Mouse (Mus musculus) lung, embryonic 14.5 days (tissue): Measurements from ENCODE around the gene Ipp. TPM values are rescaled to one million over a fixed set of nuclear protein-coding genes. Genes with fewer than 3 reads are reported as not detected.
A peak's percentile ranks its signal among the peaks of the same experiment; 100 is the strongest.

Experiments
- ATAC-seq: fragments of 200-750 bp; cut with Nextera tagmentation; 2 replicates; pipeline ENCODE4 v1.8.0; 2017; ENCODE audit warnings: mild to moderate bottlenecking, moderate TSS enrichment, moderate library complexity; ENCODE audit not compliant: insufficient read depth
- DNase-seq: peaks from one replicate; pipeline ENCODE4 v3.0.0-alpha.2; 2015
- H3K27ac ChIP-seq: fragments of 300-500 bp; sonication (generic); 2 replicates; pipeline ENCODE4 v1.5.1; 2014; ENCODE audit warnings: low read depth, mild to moderate bottlenecking, moderate library complexity
- H3K27me3 ChIP-seq: fragments of 300-500 bp; sonication (generic); 2 replicates; pipeline ENCODE4 v1.6.1; 2014; ENCODE audit warnings: low read length, control low read depth; ENCODE audit not compliant: insufficient read depth
- H3K36me3 ChIP-seq: fragments of 300-500 bp; sonication (generic); 2 replicates; pipeline ENCODE4 v1.6.1; 2014; ENCODE audit warnings: control low read depth; ENCODE audit not compliant: insufficient read depth
- H3K4me1 ChIP-seq: fragments of 300-500 bp; sonication (generic); 2 replicates; pipeline ENCODE4 v1.6.1; 2014; ENCODE audit warnings: antibody characterized with exemption, control low read depth; ENCODE audit not compliant: insufficient read depth
- H3K4me2 ChIP-seq: fragments of 300-500 bp; sonication (generic); 2 replicates; pipeline ENCODE4 v1.6.1; 2014; ENCODE audit warnings: mild to moderate bottlenecking
- H3K4me3 ChIP-seq: fragments of 300-500 bp; sonication (generic); 2 replicates; pipeline ENCODE4 v1.5.1; 2014; ENCODE audit warnings: low read depth, low read length
- H3K9ac ChIP-seq: fragments of 300-500 bp; sonication (generic); 2 replicates; pipeline ENCODE4 v1.6.1; 2014
- H3K9me3 ChIP-seq: fragments of 300-500 bp; sonication (generic); 2 replicates; pipeline ENCODE4 v1.6.1; 2016; ENCODE audit warnings: low read depth, low read length, control low read depth
- CTCF ChIP-seq: IDR thresholded peaks from 2 replicates; pipeline ENCODE4 v1.5.1; 2016; ENCODE audit warnings: antibody characterized with exemption, low read depth
- WGBS: fragments of 180-500 bp; shearing (Covaris S2); extraction: QIAGEN DNeasy Blood & Tissue Kit; methylation state at CpG from one replicate; pipeline ENCODE4 v1.1.7; 2014; 5-methylcytosine and 5-hydroxymethylcytosine counted together
- polyA plus RNA-seq: library from polyadenylated mRNA; unstranded; fragments of >200 nt; fragmentation: Nextera tagmentation; extraction: Ambion mirVana; gene quantifications from 2 replicates; pipeline ENCODE4 v1.2.1, GENCODE M21; 2014

Gene Ipp
- polyA plus RNA-seq, 1 experiment from 2014 or later: 3.4 TPM

DNA sequence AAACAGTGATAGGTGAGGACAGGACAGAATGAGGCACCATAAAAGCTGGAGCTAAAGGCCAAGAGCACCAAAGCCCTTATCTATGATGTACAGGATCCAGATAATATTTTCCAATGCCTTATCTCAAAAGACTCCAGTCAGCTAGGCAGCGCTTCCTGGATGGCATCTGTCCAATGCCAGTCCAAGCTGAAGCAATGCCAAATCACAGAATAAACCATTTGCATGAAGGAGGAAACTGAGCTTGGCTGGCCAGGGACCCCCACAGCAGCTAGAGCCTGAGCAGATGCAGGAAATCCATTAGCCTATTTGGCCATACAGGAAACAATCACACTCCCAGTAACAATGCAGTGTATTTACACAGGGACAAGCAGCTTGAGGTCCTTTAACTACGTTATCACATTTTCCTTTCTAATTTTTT is 16.2 kb upstream of the Ipp start:
- no peak overlapping the region for H3K4me2 ChIP-seq

GRCm38 (mm10) chr4:116491886-116492285 is 15.5 kb upstream of the Ipp start:
- Histone ChIP-seq H3K36me3 (no peaks in the 10 kb centered on the region), H3K4me3 (no peak overlapping the region), H3K27me3 (no peaks in the 10 kb centered on the region), H3K9me3 (no peaks in the 10 kb centered on the region; the same call in 1 of the 2 replicates), H3K27ac (peak overlapping the region; percentile 86), H3K9ac (no peak overlapping the region), H3K4me2 (peak overlapping the region; percentile 31; the same call in 1 of the 2 replicates), H3K4me1 (peaks cover 17% of the 10 kb centered on the region)
- TF ChIP-seq CTCF: no peak
- WGBS: 33% methylated on average over 2 of the region's 2 CpGs
- ATAC-seq: peak; percentile 69
- peak; percentile 94 for DNase-seq

More for the DNA sequence above, 16.2 kb upstream of the Ipp start:
- Histone ChIP-seq H3K9me3 (no peaks in the 10 kb centered on the region; the same call in 1 of the 2 replicates), H3K9ac (no peak overlapping the region), H3K4me1 (peaks cover 17% of the 10 kb centered on the region), H3K36me3 (no peaks in the 10 kb centered on the region), H3K27me3 (no peaks in the 10 kb centered on the region), H3K27ac (peak overlapping the region; percentile 86), H3K4me3 (no peak overlapping the region)
- no peak for TF ChIP-seq CTCF
- DNase-seq: peak; percentile 81
- 30% methylated on average over 2 of the region's 2 CpGs for WGBS
- ATAC-seq: peak; percentile 85

- DNase-seq (peak; percentile 76), ATAC-seq (peak; percentile 35)
- Histone ChIP-seq H3K4me3 (no peak overlapping the region), H3K4me1 (peaks cover 17% of the 10 kb centered on the region), H3K9ac (no peak overlapping the region), H3K4me2 (peak overlapping the region; percentile 31; the same call in 1 of the 2 replicates), H3K27ac (peak overlapping the region; percentile 86), H3K9me3 (no peaks in the 10 kb centered on the region; the same call in 1 of the 2 replicates), H3K36me3 (no peaks in the 10 kb centered on the region), H3K27me3 (no peaks in the 10 kb centered on the region)
- TF ChIP-seq CTCF: no peak
- WGBS: 31% methylated on average over 4 of the region's 4 CpGs
These were observed 14.9 kb upstream of the Ipp start for GRCm38 (mm10) chr4:116492460-116492859.

DNA sequence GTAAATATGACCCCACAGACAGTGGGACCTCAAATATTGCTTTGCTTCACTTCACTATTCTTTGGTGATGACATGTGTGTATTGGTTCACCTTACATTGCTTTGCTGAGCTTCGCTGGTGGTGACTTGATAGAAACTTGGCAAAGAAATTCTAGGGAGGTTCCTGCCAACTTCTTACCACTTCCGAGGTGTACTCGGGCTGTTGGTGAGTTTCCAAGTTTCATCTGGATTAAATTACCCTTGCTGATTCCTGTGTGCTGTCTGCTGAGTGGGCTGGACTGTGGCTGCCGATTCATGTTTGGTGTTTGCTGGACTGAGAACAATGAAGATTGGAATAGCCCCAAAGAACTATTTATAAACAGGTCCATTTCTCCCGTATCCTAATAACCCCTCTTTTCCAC is 13.7 kb upstream of the Ipp start:
- no peak for TF ChIP-seq CTCF
- Histone ChIP-seq H3K36me3 (no peaks in the 10 kb centered on the region), H3K9ac (no peak overlapping the region), H3K4me1 (peaks cover 17% of the 10 kb centered on the region), H3K9me3 (no peaks in the 10 kb centered on the region; the same call in 1 of the 2 replicates), H3K4me2 (no peak overlapping the region), H3K27ac (no peak overlapping the region), H3K27me3 (no peaks in the 10 kb centered on the region), H3K4me3 (no peak overlapping the region)
- DNase-seq: peak; percentile 5
- no peak for ATAC-seq
- WGBS: 72% methylated on average over 5 of the region's 5 CpGs

- Histone ChIP-seq H3K36me3 (no peaks in the 10 kb centered on the region), H3K4me3 (no peak overlapping the region), H3K4me1 (no peaks in the 10 kb centered on the region), H3K27me3 (no peaks in the 10 kb centered on the region), H3K27ac (no peak overlapping the region), H3K9ac (no peak overlapping the region), H3K4me2 (no peak overlapping the region), H3K9me3 (no peaks in the 10 kb centered on the region)
- DNase-seq: no peak
- WGBS: 69% methylated on average over 3 of the region's 3 CpGs
- no peak for TF ChIP-seq CTCF
- no peak for ATAC-seq
These were observed 7.4 kb upstream of the Ipp start for GRCm38 (mm10) chr4:116499978-116500377.

GRCm38 (mm10) chr4:116506886-116507424 is 394 bp upstream of the Ipp start:
- peaks cover 5% of the 10 kb centered on the region; the same call in 1 of the 2 replicates for H3K4me1 ChIP-seq
- peak overlapping the region; percentile 53 for H3K4me3 ChIP-seq
- H3K27ac ChIP-seq: no peak overlapping the region
- no peaks in the 10 kb centered on the region for H3K27me3 ChIP-seq
- no peaks in the 10 kb centered on the region for H3K9me3 ChIP-seq
- no peaks in the 10 kb centered on the region for H3K36me3 ChIP-seq
- peak overlapping the region; percentile 75 for H3K9ac ChIP-seq
- TF ChIP-seq CTCF: no peak
- H3K4me2 ChIP-seq: peak overlapping the region; percentile 65
- WGBS: 20% methylated on average over 11 of the region's 11 CpGs
- ATAC-seq: peak; percentile 32
- DNase-seq: no peak

- Histone ChIP-seq H3K4me3 (no peak overlapping the region), H3K9me3 (no peaks in the 10 kb centered on the region), H3K9ac (no peak overlapping the region), H3K4me2 (no peak overlapping the region), H3K27me3 (no peaks in the 10 kb centered on the region), H3K27ac (no peak overlapping the region), H3K4me1 (no peaks in the 10 kb centered on the region), H3K36me3 (peaks cover 5% of the 10 kb centered on the region)
- ATAC-seq: no peak
- TF ChIP-seq CTCF: peak; percentile 28
- no peak for DNase-seq
- WGBS: 55% methylated on average over 2 of the region's 2 CpGs
These were observed 23.8 kb downstream of the Ipp start for GRCm38 (mm10) chr4:116531109-116531508.
